Mouse (Mus musculus) bone marrow, adult 2 months (tissue): Measurements from ENCODE around the gene Rhbdf2. TPM values are rescaled to one million over a fixed set of nuclear protein-coding genes. Genes with fewer than 3 reads are reported as not detected.

Source experiments
- H3K27ac ChIP-seq: fragments of 200-500 bp; 2 replicates; pipeline ENCODE4 v1.5.1; 2012; ENCODE audit warnings: low read depth, mild to moderate bottlenecking, control low read depth, inconsistent platforms, low read length; ENCODE audit not compliant: control insufficient read depth, poor library complexity, insufficient read depth
- H3K4me1 ChIP-seq: fragments of 200-500 bp; 2 replicates; pipeline ENCODE4 v1.6.1; 2011; ENCODE audit warnings: low read length; ENCODE audit not compliant: control insufficient read depth, insufficient read depth
- H3K4me3 ChIP-seq: fragments of 200-500 bp; replicated peaks from 2 replicates; pipeline ENCODE3; 2011; ENCODE audit warnings: mild to moderate bottlenecking, low read depth, low read length, control low read depth; ENCODE audit not compliant: control insufficient read depth
- CTCF ChIP-seq: fragments of 200-500 bp; IDR thresholded peaks from 2 replicates; pipeline ENCODE4 v1.5.1; 2011; ENCODE audit warnings: low read length, control low read depth; ENCODE audit not compliant: control insufficient read depth, insufficient read depth
- POLR2A ChIP-seq: fragments of 200-500 bp; IDR thresholded peaks from 2 replicates; pipeline ENCODE4 v1.6.1; 2011; ENCODE audit warnings: low read depth, mild to moderate bottlenecking, control low read depth, low read length, borderline replicate concordance; ENCODE audit not compliant: control insufficient read depth
- WGBS: fragments of 180-500 bp; shearing (Covaris S2); methylation state at CpG from one replicate; pipeline ENCODE4 v1.1.7; 2018; 5-methylcytosine and 5-hydroxymethylcytosine counted together
- polyA plus RNA-seq: library from polyadenylated mRNA; stranded (reverse); fragments of >200 nt; gene quantifications from 2 replicates; pipeline ENCODE4 v1.2.4, GENCODE M21; 2011; ENCODE audit warnings: low replicate concordance; ENCODE audit not compliant: missing spikeins, insufficient read depth, insufficient read length

The Rhbdf2 gene
- polyA plus RNA-seq, 1 experiment = 51.1 TPM

DNA sequence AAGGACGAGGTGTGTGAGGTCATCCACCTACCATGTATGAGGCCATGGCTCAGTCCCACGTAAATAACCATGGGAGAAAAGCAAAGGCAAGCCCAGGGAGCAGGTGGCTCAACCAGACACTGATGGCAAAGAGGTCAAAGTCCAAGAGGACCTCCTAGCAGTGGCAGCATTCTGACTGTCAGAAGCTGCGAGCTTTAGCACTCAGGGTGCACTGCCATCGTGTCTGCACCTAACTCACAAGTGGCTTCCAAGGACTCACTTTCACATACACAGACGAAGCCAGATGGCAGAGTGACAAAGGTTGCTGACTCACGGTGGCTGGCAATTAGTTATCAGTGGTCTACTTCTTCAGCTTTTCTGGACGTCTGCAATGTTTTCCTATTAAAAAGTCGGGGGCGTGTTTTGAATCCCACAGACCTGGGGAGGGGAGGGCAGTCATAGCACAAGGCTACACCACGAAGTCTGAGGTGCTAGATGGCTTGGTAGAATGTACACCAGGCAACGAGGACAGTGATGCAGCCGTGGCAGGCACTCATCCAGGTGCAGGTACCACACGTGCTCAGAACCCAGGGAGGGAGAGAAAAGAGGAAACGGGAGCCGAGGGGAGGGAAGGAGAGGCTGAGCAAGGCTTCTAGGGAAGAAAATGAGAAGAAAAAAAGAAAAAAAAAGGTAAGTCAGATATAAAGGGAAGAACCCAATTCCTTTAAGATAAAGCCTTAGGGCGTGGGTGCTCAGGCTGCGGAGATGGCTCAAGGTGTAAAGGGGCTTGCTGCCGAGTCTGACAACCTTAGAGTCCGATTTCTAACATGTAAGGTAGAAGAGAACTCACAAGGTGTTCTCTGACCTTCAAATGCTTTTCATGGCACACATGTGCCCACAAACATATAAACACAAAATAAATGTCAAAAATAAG, 54.8 kb downstream of the Rhbdf2 start:
- WGBS = 27% methylated on average over 19 of the region's 19 CpGs
- TF ChIP-seq POLR2A (0 out of 2 replicates have a peak, but pooled peaks have one; percentile 32), CTCF (no peak)
- H3K4me3 ChIP-seq = peak overlapping the region; percentile 54
- H3K4me1 ChIP-seq = peaks cover 4% of the 10 kb centered on the region; the same call in 1 of the 2 replicates
- peak overlapping the region; percentile 84 for H3K27ac ChIP-seq

GRCm38 (mm10) chr11:116570821-116571220, 56.0 kb downstream of the Rhbdf2 start:
- whole genome bisulfite sequencing = 90% methylated on average over 7 of the region's 7 CpGs
- no peak overlapping the region for H3K27ac ChIP-seq
- TF ChIP-seq CTCF (no peak), POLR2A (no peak)
- H3K4me1 ChIP-seq = peaks cover 4% of the 10 kb centered on the region; the same call in 1 of the 2 replicates
- H3K4me3 ChIP-seq = no peak overlapping the region

DNA sequence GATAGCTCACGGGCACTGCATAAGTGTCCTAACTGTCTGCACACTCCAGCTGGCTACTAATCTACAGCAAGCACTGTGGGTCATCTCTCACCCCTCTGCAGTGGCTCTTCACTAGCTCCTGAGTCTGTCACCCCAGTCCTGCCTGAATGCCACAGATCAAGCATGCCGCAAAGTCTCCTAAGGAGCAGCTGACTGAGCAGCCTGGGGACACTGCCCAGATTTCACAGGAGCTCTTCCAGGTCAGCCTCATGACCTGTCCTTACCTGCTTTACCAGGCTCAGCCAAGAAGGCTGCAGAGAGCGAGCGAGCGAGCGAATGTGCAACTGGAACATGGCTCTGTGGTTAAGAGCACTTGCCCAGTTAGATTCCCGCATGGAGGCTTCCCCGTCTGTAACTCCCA, 59.3 kb downstream of the Rhbdf2 start:
- WGBS = 93% methylated on average over 8 of the region's 8 CpGs
- Histone ChIP-seq H3K4me1 (peaks cover 4% of the 10 kb centered on the region; the same call in 1 of the 2 replicates), H3K4me3 (no peak overlapping the region), H3K27ac (no peak overlapping the region)
- TF ChIP-seq POLR2A (no peak), CTCF (no peak)

DNA sequence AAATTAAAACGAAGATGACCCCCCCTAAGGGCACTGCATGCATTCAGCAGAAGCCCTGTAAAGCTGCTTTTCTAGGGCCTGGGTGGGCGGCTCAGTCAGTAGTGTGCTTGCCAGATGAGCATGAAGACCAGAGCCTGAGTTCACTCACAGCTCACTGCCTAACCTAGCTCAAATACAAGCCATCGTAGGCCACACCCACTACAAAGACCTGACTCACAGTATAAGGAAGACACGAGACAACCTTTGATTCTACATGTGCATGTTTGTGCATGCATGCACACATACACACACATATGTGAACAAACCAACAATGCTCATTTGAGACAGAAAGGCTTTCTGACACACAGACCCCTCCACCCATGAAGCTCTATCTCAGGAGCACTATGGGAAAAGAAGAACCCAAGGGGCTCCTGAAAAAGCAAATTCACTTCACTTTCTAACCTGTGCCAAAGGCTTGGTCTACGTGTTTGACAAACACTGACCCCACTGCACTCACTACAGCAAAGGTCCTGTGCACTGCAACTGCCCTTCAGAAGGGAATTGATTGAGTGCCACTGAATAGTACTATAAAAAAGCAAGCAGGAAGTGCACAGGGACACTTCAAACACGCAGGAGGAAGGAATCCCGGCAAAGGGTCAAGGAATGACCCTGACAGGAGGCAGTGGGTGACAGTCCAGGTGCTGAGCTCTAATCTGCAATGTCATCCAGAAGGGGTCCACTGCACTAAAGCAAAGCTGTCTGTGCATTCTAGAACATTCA, 61.4 kb downstream of the Rhbdf2 start:
- WGBS = 73% methylated on average over 7 of the region's 7 CpGs
- TF ChIP-seq POLR2A = no peak
- Histone ChIP-seq H3K27ac (no peak overlapping the region), H3K4me1 (no peaks in the 10 kb centered on the region), H3K4me3 (no peak overlapping the region)

- Histone ChIP-seq H3K27ac (no peak overlapping the region), H3K4me3 (no peak overlapping the region), H3K4me1 (no peaks in the 10 kb centered on the region)
- TF ChIP-seq POLR2A (no peak), CTCF (no peak)
- WGBS = 87% methylated on average over 6 of the region's 6 CpGs
Observed at GRCm38 (mm10) chr11:116556308-116556707, 70.5 kb downstream of the Rhbdf2 start.

- Histone ChIP-seq H3K4me1 (no peaks in the 10 kb centered on the region), H3K27ac (no peak overlapping the region), H3K4me3 (no peak overlapping the region)
- TF ChIP-seq CTCF (no peak), POLR2A (no peak)
- WGBS = 32% methylated on average over 1 of the region's 1 CpGs
Observed at GRCm38 (mm10) chr11:116555572-116555971, 71.2 kb downstream of the Rhbdf2 start.

DNA sequence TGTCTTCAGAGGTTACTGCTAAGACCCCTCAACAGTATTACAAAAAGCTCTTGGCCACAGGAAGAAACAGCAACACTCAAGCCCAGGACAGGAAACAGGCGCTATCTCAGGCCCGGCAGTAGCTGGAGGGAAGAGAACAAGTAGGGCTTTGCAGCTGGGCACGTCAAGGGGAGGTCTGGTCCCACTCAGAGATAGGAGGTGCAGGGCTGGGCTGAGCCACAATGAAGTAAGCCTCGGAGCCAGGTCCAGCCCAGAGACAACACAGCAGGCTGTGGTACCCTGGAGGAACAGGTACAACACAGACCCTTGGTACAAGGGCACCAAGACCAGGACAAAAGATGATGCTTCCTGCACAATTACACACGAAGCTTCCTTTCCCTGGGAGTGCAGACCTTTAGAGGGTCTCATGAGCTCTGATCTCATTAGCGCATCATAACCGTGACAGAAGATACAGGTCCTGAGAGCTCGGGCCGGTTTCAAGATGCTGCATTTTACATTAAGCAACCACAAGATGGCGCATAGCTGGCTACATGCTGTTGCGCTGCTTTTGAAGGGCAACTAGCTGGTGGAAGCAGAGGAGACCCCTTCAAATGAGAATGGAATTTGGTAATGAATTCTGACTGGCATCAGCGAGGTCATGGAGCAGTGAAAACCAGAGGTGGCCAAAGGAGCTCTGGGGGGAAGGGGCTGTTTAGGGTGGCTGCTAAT, 72.5 kb downstream of the Rhbdf2 start:
- H3K27ac ChIP-seq = no peak overlapping the region
- peak; percentile 70 for TF ChIP-seq CTCF
- no peak for TF ChIP-seq POLR2A
- 13% methylated on average over 12 of the region's 12 CpGs for WGBS
- H3K4me1 ChIP-seq = peaks cover 3% of the 10 kb centered on the region; the same call in 1 of the 2 replicates
- H3K4me3 ChIP-seq = no peak overlapping the region

- no peak for TF ChIP-seq POLR2A
- TF ChIP-seq CTCF = no peak
- H3K27ac ChIP-seq = no peak overlapping the region
- WGBS = 91% methylated on average over 1 of the region's 1 CpGs
- peaks cover 6% of the 10 kb centered on the region; the same call in 1 of the 2 replicates for H3K4me1 ChIP-seq
- no peak overlapping the region for H3K4me3 ChIP-seq
Observed at GRCm38 (mm10) chr11:116552194-116552593, 74.6 kb downstream of the Rhbdf2 start.
